Mouse (Mus musculus): ENCODE data around the gene Hyal1. TPM values are rescaled to one million over a fixed set of nuclear protein-coding genes. Genes with fewer than 3 reads are reported as not detected.

Hyal1 gene
- polyA plus RNA-seq, 1 experiment from 2014 or later: 8.5 TPM

GRCm38 (mm10) chr9:107587833-107588639 is 11.3 kb downstream of the Hyal1 start:
- H3K4me2 ChIP-seq: peak overlapping the region; percentile 75
- 5% methylated on average over 33 of the region's 33 CpGs for WGBS
- peak overlapping the region; percentile 72 for H3K27ac ChIP-seq (replicated peaks)
- H3K9me3 ChIP-seq (replicated peaks): no peaks in the 10 kb centered on the region
- no peaks in the 10 kb centered on the region for H3K27me3 ChIP-seq (replicated peaks)
- peak overlapping the region; percentile 84 for H3K4me3 ChIP-seq (replicated peaks)
- H3K36me3 ChIP-seq: peaks cover 25% of the 10 kb centered on the region
- peak; percentile 45 for ATAC-seq (ENCODE audit: low FRiP score)
- peak overlapping the region; percentile 65 for H3K9ac ChIP-seq (replicated peaks)
- H3K4me1 ChIP-seq: peaks cover 17% of the 10 kb centered on the region

DNA sequence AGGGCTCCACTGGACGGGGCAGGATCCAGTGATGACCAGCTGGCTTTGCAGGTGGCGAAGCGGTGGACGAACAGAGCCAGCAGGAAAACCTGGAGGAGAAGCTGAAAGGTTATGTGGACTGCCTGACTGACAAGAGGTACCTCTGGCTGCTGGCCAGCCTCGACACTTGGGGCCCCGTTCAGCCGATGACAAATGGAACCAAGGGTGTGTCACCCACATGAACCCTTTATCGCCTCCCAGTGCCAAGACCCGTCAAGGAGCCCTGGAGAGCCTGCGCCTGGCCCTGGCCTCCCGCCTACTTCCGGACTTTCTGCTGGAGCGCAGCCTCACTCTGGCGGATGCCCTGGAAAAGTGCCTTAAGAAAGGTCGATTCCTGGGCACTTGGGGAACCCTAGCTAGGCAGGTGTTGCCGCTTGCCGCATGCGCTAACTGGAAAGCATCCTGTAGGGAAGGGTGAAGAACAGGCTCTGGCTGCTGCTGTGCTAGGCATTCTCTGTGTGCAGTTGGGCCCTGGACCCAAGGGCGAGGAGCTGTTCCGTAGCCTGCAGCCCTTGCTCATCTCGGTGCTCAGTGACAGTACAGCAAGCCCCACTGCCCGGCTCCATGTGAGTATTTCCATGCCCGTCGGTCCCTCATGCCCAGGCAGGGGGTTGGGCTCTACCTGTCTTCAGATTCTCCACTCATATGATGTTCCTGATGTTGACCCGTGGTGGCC is 13.5 kb downstream of the Hyal1 start:
- no peak overlapping the region for H3K9ac ChIP-seq (replicated peaks)
- no peak for ATAC-seq (ENCODE audit: low FRiP score)
- WGBS: 93% methylated on average over 25 of the region's 25 CpGs

DNA sequence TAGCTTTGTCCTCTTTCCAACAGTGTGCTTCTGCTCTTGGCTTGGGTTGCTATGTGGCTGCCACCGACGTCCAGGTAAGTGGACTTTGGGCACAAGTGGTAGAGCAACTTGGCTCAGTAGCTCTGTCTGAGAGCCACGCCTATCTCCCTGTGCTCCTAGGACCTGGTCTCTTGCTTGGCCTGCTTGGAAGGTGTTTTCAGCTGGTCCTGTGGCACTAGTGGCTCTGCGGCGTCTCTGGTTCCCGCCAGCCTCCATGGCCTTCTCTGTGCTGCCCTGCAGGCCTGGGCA is 14.0 kb downstream of the Hyal1 start:
- no peak overlapping the region for H3K4me3 ChIP-seq (replicated peaks)
- 96% methylated on average over 6 of the region's 6 CpGs for WGBS

More for the DNA sequence above, 13.5 kb downstream of the Hyal1 start:
- H3K36me3 ChIP-seq: peaks cover 33% of the 10 kb centered on the region
- H3K4me2 ChIP-seq: no peak overlapping the region
- H3K27ac ChIP-seq (replicated peaks): no peak overlapping the region
- H3K27me3 ChIP-seq (replicated peaks): no peaks in the 10 kb centered on the region
- H3K4me3 ChIP-seq (replicated peaks): no peak overlapping the region
- no peaks in the 10 kb centered on the region for H3K9me3 ChIP-seq (replicated peaks)
- peaks cover 18% of the 10 kb centered on the region for H3K4me1 ChIP-seq

DNA sequence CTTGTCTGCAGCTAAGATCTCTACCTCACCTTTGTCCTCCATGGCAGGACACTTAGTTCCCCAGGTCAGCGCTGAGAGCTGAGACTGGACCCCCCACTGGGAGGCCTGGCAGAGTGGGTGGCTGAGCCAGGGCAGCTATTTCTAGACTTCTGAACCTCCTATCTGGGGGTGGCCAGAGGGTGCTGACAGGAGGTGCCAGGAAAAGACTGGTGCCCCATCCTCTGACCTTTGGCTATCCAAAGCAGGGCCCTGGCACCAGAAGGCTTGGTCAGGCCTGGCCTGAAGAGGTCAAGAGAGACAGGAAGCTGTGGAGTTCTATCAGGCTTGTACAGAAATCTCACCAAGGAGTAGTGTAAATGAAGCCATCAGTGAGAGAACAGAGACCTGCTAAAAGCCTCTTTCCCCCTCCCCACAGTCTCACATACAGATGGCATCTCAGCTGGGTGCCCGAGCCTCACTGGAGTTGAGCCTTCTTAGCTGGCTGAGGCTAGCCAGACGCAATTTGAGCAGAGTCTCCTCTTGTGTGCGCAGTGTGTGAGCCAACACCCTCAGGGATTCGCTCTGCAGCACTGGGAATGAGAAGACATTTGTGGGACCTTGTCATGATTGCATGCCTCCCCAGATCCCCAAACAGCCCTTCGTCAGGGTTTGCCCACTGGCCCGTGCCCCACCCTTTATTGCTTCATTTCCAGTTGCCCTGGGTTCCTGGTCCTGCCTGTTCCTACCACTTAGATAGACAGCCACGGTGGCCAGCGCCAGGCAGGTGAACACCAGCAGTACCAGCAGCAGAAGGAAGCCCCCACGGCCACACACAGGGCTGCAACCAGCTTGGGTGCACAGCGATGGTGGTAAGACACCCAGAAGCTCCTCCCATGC is 16.6 kb downstream of the Hyal1 start:
- no peak overlapping the region for H3K9ac ChIP-seq (replicated peaks)
- H3K27ac ChIP-seq (replicated peaks): no peak overlapping the region
- H3K27me3 ChIP-seq (replicated peaks): no peaks in the 10 kb centered on the region
- no peak for ATAC-seq (ENCODE audit: low FRiP score)
- H3K4me2 ChIP-seq: no peak overlapping the region
- no peak overlapping the region for H3K4me3 ChIP-seq (replicated peaks)
- H3K9me3 ChIP-seq (replicated peaks): no peaks in the 10 kb centered on the region
- peaks cover 11% of the 10 kb centered on the region for H3K4me1 ChIP-seq
- 76% methylated on average over 11 of the region's 11 CpGs for WGBS
- peaks cover 33% of the 10 kb centered on the region for H3K36me3 ChIP-seq

More for the DNA sequence above, 14.0 kb downstream of the Hyal1 start:
- Histone ChIP-seq H3K9ac (replicated peaks) (no peak overlapping the region), H3K4me1 (peaks cover 18% of the 10 kb centered on the region), H3K36me3 (peaks cover 33% of the 10 kb centered on the region), H3K27me3 (replicated peaks) (no peaks in the 10 kb centered on the region), H3K4me2 (no peak overlapping the region), H3K27ac (replicated peaks) (no peak overlapping the region), H3K9me3 (replicated peaks) (no peaks in the 10 kb centered on the region)
- ATAC-seq (ENCODE audit: low FRiP score): no peak

GRCm38 (mm10) chr9:107594281-107595062 is 17.7 kb downstream of the Hyal1 start:
- WGBS: 61% methylated on average over 8 of the region's 8 CpGs
- Histone ChIP-seq H3K36me3 (peaks cover 33% of the 10 kb centered on the region), H3K27ac (replicated peaks) (no peak overlapping the region), H3K4me1 (0 out of 2 replicates have a peak, but pooled peaks cover 3% of the 10 kb centered on the region), H3K27me3 (replicated peaks) (no peaks in the 10 kb centered on the region), H3K9ac (replicated peaks) (no peak overlapping the region), H3K4me3 (replicated peaks) (no peak overlapping the region), H3K4me2 (no peak overlapping the region), H3K9me3 (replicated peaks) (no peaks in the 10 kb centered on the region)
- no peak for ATAC-seq (ENCODE audit: low FRiP score)

DNA sequence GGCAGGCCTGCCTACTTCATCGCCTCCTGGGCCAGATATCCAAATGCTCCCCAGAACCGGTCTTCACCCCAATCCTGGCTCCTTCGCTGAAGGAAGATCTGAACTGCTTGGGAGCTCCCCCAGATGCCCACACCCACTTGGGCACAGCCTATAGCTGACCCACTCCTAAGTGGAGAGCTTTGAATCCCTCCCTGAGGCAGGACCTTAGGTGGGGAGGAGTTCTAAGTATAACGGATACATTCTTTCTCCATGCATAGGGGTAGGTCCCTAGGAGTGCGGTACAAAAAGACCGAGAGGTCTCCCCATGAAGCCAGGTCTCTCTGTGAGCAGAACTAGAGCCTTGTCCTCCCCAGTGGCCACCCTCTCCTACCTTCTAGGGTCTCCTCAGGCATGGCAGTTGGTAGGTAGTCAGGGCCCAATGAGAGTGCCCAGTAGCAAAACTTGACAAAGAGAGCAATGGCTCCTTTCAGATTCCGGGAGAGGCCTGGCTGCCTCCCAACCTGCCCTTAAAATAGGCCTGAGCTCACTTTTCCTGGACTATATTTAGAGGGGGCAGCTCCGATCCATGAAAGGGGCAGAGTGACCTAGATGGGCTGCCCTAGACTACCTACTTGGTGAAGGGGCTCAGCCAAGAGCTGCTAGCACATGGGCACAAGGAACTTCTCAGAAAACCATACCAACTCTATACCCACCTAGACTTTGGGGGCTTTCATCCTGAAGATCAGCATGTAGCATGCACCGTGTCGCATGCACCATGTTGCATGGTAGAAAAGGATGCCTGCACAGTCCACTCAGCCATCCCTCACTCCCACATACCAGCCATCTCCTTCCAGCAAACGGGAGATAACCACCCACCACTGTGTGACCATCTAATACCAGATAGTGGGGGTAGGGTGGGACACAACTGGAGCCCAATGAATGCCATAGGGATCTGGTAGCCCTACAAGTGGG is 20.2 kb downstream of the Hyal1 start:
- Histone ChIP-seq H3K4me1 (peaks cover 5% of the 10 kb centered on the region; the same call in 1 of the 2 replicates), H3K27me3 (replicated peaks) (no peaks in the 10 kb centered on the region), H3K9me3 (replicated peaks) (no peaks in the 10 kb centered on the region), H3K36me3 (peaks cover 16% of the 10 kb centered on the region), H3K4me2 (no peak overlapping the region), H3K27ac (replicated peaks) (no peak overlapping the region), H3K9ac (replicated peaks) (no peak overlapping the region), H3K4me3 (replicated peaks) (no peak overlapping the region)
- ATAC-seq (ENCODE audit: low FRiP score): no peak
- 93% methylated on average over 11 of the region's 11 CpGs for WGBS

GRCm38 (mm10) chr9:107598385-107598784 is 21.7 kb downstream of the Hyal1 start:
- H3K9ac ChIP-seq (replicated peaks): no peak overlapping the region
- WGBS: 85% methylated on average over 5 of the region's 5 CpGs
- H3K9me3 ChIP-seq (replicated peaks): no peaks in the 10 kb centered on the region
- ATAC-seq (ENCODE audit: low FRiP score): no peak
- no peak overlapping the region for H3K4me2 ChIP-seq
- peaks cover 9% of the 10 kb centered on the region for H3K4me1 ChIP-seq
- peaks cover 8% of the 10 kb centered on the region for H3K36me3 ChIP-seq
- no peak overlapping the region for H3K4me3 ChIP-seq (replicated peaks)
- H3K27ac ChIP-seq (replicated peaks): no peak overlapping the region
- no peaks in the 10 kb centered on the region for H3K27me3 ChIP-seq (replicated peaks)

DNA sequence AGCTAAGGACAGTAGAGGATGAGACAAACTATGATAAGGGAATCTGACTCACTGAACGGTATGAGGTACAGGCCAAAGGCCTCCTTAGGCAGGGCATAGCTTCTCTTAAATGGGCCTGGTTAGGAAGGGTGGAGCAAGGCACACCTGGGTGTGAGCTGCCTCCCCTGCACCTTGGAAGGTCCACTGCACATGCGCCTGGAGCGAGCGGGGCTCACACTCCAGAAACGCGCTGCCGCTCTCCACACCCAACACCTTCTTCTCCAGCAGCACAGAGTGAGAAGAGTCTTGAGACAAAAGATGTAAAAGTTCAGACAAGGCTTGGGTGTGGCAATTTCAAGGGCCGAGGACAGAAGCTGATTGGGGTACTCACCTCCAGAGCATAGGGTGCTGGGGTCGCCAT is 22.7 kb downstream of the Hyal1 start:
- Histone ChIP-seq H3K4me3 (replicated peaks) (no peak overlapping the region), H3K9me3 (replicated peaks) (no peaks in the 10 kb centered on the region), H3K9ac (replicated peaks) (no peak overlapping the region), H3K4me2 (no peak overlapping the region), H3K27me3 (replicated peaks) (no peaks in the 10 kb centered on the region), H3K36me3 (peaks cover under 1% of the 10 kb centered on the region; the same call in 1 of the 2 replicates), H3K4me1 (peaks cover 9% of the 10 kb centered on the region), H3K27ac (replicated peaks) (no peak overlapping the region)
- WGBS: 90% methylated on average over 9 of the region's 9 CpGs
- no peak for ATAC-seq (ENCODE audit: low FRiP score)

DNA sequence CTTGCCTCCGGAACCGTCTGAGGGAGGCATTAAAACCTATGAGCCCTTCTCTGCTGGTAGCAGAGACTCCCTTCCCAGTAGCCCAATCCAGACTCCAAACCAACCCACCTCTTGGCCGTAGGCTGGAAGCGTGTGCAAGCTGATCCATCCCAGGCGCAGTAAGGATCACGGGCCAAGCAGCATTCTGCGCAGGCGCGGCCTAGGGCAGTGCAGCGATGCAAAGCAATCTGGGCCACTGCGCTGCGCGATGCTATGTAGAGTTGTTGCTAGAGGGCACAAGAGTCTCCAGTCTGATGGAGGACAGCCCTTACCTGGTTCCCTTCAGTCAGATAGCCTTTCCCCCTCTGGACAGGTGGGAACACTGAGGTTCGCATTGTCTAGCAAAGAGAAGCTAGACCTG is 23.1 kb downstream of the Hyal1 start:
- no peak overlapping the region for H3K4me2 ChIP-seq
- no peak overlapping the region for H3K27ac ChIP-seq (replicated peaks)
- no peak overlapping the region for H3K4me3 ChIP-seq (replicated peaks)
- ATAC-seq (ENCODE audit: low FRiP score): no peak
- no peaks in the 10 kb centered on the region for H3K27me3 ChIP-seq (replicated peaks)
- H3K9me3 ChIP-seq (replicated peaks): no peaks in the 10 kb centered on the region
- peaks cover 12% of the 10 kb centered on the region for H3K4me1 ChIP-seq
- H3K9ac ChIP-seq (replicated peaks): no peak overlapping the region
- no peaks in the 10 kb centered on the region for H3K36me3 ChIP-seq
- WGBS: 76% methylated on average over 14 of the region's 14 CpGs

DNA sequence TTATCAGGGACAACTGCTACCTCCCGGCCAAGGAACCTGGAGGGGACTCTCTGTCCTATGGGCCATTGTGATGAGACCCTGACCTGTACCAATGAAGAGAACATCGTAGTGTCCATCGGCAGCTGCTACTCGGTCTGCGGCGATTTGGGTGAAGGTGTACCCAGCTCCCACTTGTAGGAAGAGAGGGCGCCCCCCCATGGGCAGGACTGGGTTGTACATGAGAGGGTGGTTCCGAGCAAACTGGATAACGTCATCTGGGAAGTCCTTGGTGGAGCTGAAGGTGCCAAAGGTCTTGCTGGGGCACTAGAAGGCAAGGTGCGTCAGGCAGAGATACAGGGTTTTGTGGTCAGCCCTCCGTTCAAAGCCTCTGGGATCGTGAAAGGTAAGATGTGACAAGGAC is 24.0 kb downstream of the Hyal1 start:
- H3K4me2 ChIP-seq: no peak overlapping the region
- no peak for ATAC-seq (ENCODE audit: low FRiP score)
- H3K27ac ChIP-seq (replicated peaks): no peak overlapping the region
- H3K4me1 ChIP-seq: peaks cover 13% of the 10 kb centered on the region
- WGBS: 87% methylated on average over 12 of the region's 12 CpGs
- H3K9ac ChIP-seq (replicated peaks): no peak overlapping the region
- no peaks in the 10 kb centered on the region for H3K27me3 ChIP-seq (replicated peaks)
- H3K9me3 ChIP-seq (replicated peaks): no peaks in the 10 kb centered on the region
- H3K36me3 ChIP-seq: no peaks in the 10 kb centered on the region
- H3K4me3 ChIP-seq (replicated peaks): no peak overlapping the region

All from neural tube, embryonic 15.5 days (tissue).